Mouse (Mus musculus): ENCODE results near the gene Pik3r6. TPM values are rescaled to one million over a fixed set of nuclear protein-coding genes. Genes with fewer than 3 reads are reported as not detected.
A peak's percentile ranks its signal among the peaks of the same experiment; 100 is the strongest.

Gene Pik3r6
- polyA plus RNA-seq, 1 experiment from 2014 or later = 2.0 TPM

- Histone ChIP-seq H3K27me3 (peaks cover 6% of the 10 kb centered on the region; the same call in 1 of the 2 replicates), H3K4me1 (peaks cover 12% of the 10 kb centered on the region), H3K4me2 (replicated peaks) (no peak overlapping the region), H3K4me3 (no peak overlapping the region), H3K9ac (no peak overlapping the region), H3K27ac (no peak overlapping the region), H3K36me3 (no peaks in the 10 kb centered on the region), H3K9me3 (no peaks in the 10 kb centered on the region)
- no peak for ATAC-seq (ENCODE audit: low FRiP score, low read depth)
- 11% methylated on average over 8 of the region's 8 CpGs for WGBS
Observed at GRCm38 (mm10) chr11:68544554-68544953, 41.7 kb downstream of the Pik3r6 start.

GRCm38 (mm10) chr11:68545172-68545571 is 42.4 kb downstream of the Pik3r6 start:
- WGBS = 52% methylated on average over 7 of the region's 7 CpGs
- no peak overlapping the region for H3K27ac ChIP-seq
- no peak overlapping the region for H3K9ac ChIP-seq
- no peak overlapping the region for H3K4me2 ChIP-seq (replicated peaks)
- no peaks in the 10 kb centered on the region for H3K36me3 ChIP-seq
- H3K4me3 ChIP-seq = no peak overlapping the region
- H3K27me3 ChIP-seq = peaks cover 6% of the 10 kb centered on the region; the same call in 1 of the 2 replicates
- no peak for ATAC-seq (ENCODE audit: low FRiP score, low read depth)
- peaks cover 12% of the 10 kb centered on the region for H3K4me1 ChIP-seq
- no peaks in the 10 kb centered on the region for H3K9me3 ChIP-seq

GRCm38 (mm10) chr11:68545682-68546222 is 42.9 kb downstream of the Pik3r6 start:
- no peak overlapping the region for H3K27ac ChIP-seq
- no peak overlapping the region for H3K4me2 ChIP-seq (replicated peaks)
- no peaks in the 10 kb centered on the region for H3K9me3 ChIP-seq
- no peaks in the 10 kb centered on the region for H3K36me3 ChIP-seq
- ATAC-seq (ENCODE audit: low FRiP score, low read depth) = no peak
- H3K27me3 ChIP-seq = peaks cover 6% of the 10 kb centered on the region; the same call in 1 of the 2 replicates
- no peak overlapping the region for H3K4me3 ChIP-seq
- H3K4me1 ChIP-seq = peaks cover 12% of the 10 kb centered on the region
- WGBS = 70% methylated on average over 8 of the region's 8 CpGs
- H3K9ac ChIP-seq = no peak overlapping the region

- Histone ChIP-seq H3K27ac (no peak overlapping the region), H3K4me2 (replicated peaks) (no peak overlapping the region), H3K4me1 (peaks cover 12% of the 10 kb centered on the region), H3K27me3 (peaks cover 6% of the 10 kb centered on the region; the same call in 1 of the 2 replicates), H3K36me3 (no peaks in the 10 kb centered on the region), H3K4me3 (no peak overlapping the region), H3K9me3 (no peaks in the 10 kb centered on the region), H3K9ac (no peak overlapping the region)
- no peak for ATAC-seq (ENCODE audit: low FRiP score, low read depth)
- WGBS = 46% methylated on average over 2 of the region's 2 CpGs
Observed at GRCm38 (mm10) chr11:68547484-68547883, 44.7 kb downstream of the Pik3r6 start.

GRCm38 (mm10) chr11:68549597-68549996 is 46.8 kb downstream of the Pik3r6 start:
- ATAC-seq (ENCODE audit: low FRiP score, low read depth) = no peak
- Histone ChIP-seq H3K9ac (no peak overlapping the region), H3K36me3 (no peaks in the 10 kb centered on the region), H3K4me3 (no peak overlapping the region), H3K4me1 (peaks cover 10% of the 10 kb centered on the region), H3K27me3 (no peaks in the 10 kb centered on the region; the same call in 1 of the 2 replicates), H3K27ac (no peak overlapping the region), H3K9me3 (no peaks in the 10 kb centered on the region), H3K4me2 (replicated peaks) (no peak overlapping the region)
- 56% methylated on average over 3 of the region's 3 CpGs for WGBS

- WGBS = 56% methylated on average over 4 of the region's 4 CpGs
- peaks cover under 1% of the 10 kb centered on the region for H3K27me3 ChIP-seq
- ATAC-seq (ENCODE audit: low FRiP score, low read depth) = no peak
Observed at GRCm38 (mm10) chr11:68550358-68550757, 47.5 kb downstream of the Pik3r6 start.

GRCm38 (mm10) chr11:68553981-68554471 is 51.2 kb downstream of the Pik3r6 start:
- Histone ChIP-seq H3K4me1 (peaks cover 7% of the 10 kb centered on the region), H3K4me2 (replicated peaks) (no peak overlapping the region)
- 45% methylated on average over 8 of the region's 8 CpGs for WGBS

More at GRCm38 (mm10) chr11:68550358-68550757, 47.5 kb downstream of the Pik3r6 start:
- Histone ChIP-seq H3K9me3 (no peaks in the 10 kb centered on the region), H3K9ac (no peak overlapping the region), H3K4me3 (no peak overlapping the region), H3K4me2 (replicated peaks) (no peak overlapping the region), H3K4me1 (peaks cover 8% of the 10 kb centered on the region), H3K27ac (no peak overlapping the region), H3K36me3 (no peaks in the 10 kb centered on the region)

GRCm38 (mm10) chr11:68555918-68556584 is 53.2 kb downstream of the Pik3r6 start, which contains the start of gene Mfsd6l:
Gene Mfsd6l, plus strand, starts transcription at chr11:68556186.
- WGBS = 7% methylated on average over 37 of the region's 37 CpGs
- no peak for ATAC-seq (ENCODE audit: low FRiP score, low read depth)

More at GRCm38 (mm10) chr11:68553981-68554471, 51.2 kb downstream of the Pik3r6 start:
- no peak overlapping the region for H3K4me3 ChIP-seq
- no peaks in the 10 kb centered on the region for H3K9me3 ChIP-seq
- no peak for ATAC-seq (ENCODE audit: low FRiP score, low read depth)
- no peak overlapping the region for H3K9ac ChIP-seq
- no peak overlapping the region for H3K27ac ChIP-seq
- peaks cover 25% of the 10 kb centered on the region for H3K27me3 ChIP-seq
- H3K36me3 ChIP-seq = no peaks in the 10 kb centered on the region

GRCm38 (mm10) chr11:68559546-68559945 is 56.7 kb downstream of the Pik3r6 start:
- ATAC-seq (ENCODE audit: low FRiP score, low read depth) = no peak
- Histone ChIP-seq H3K9ac (no peak overlapping the region), H3K4me1 (peaks cover 7% of the 10 kb centered on the region), H3K27me3 (peaks cover 31% of the 10 kb centered on the region), H3K4me2 (replicated peaks) (no peak overlapping the region), H3K4me3 (no peak overlapping the region), H3K36me3 (no peaks in the 10 kb centered on the region), H3K9me3 (no peaks in the 10 kb centered on the region), H3K27ac (no peak overlapping the region)
- WGBS = 47% methylated on average over 1 of the region's 1 CpGs

More at GRCm38 (mm10) chr11:68555918-68556584, 53.2 kb downstream of the Pik3r6 start, which contains the start of gene Mfsd6l:
- peaks cover 7% of the 10 kb centered on the region for H3K4me1 ChIP-seq
- peaks cover 27% of the 10 kb centered on the region for H3K27me3 ChIP-seq
- H3K9me3 ChIP-seq = no peaks in the 10 kb centered on the region
- H3K36me3 ChIP-seq = no peaks in the 10 kb centered on the region
- H3K27ac ChIP-seq = no peak within 1 kb of the TSS
- peak within 1 kb of the TSS; percentile 19 for H3K4me3 ChIP-seq
- H3K4me2 ChIP-seq (replicated peaks) = peak within 1 kb of the TSS; percentile 48
- H3K9ac ChIP-seq = no peak within 1 kb of the TSS

- H3K4me3 ChIP-seq = no peak overlapping the region
- no peaks in the 10 kb centered on the region for H3K9me3 ChIP-seq
- no peak overlapping the region for H3K9ac ChIP-seq
- no peaks in the 10 kb centered on the region for H3K36me3 ChIP-seq
- no peak overlapping the region for H3K4me2 ChIP-seq (replicated peaks)
- ATAC-seq (ENCODE audit: low FRiP score, low read depth) = no peak
- peaks cover 14% of the 10 kb centered on the region for H3K27me3 ChIP-seq
- peaks cover 6% of the 10 kb centered on the region for H3K4me1 ChIP-seq
- H3K27ac ChIP-seq = no peak overlapping the region
- WGBS = 77% methylated on average over 11 of the region's 11 CpGs
Observed at GRCm38 (mm10) chr11:68561957-68562950, 59.4 kb downstream of the Pik3r6 start.

- WGBS = 74% methylated on average over 13 of the region's 13 CpGs
- no peak overlapping the region for H3K4me3 ChIP-seq
- no peak for ATAC-seq (ENCODE audit: low FRiP score, low read depth)
- H3K9ac ChIP-seq = no peak overlapping the region
- H3K4me1 ChIP-seq = peaks cover 6% of the 10 kb centered on the region
- H3K36me3 ChIP-seq = no peaks in the 10 kb centered on the region
- no peak overlapping the region for H3K27ac ChIP-seq
- H3K4me2 ChIP-seq (replicated peaks) = no peak overlapping the region
- peaks cover 13% of the 10 kb centered on the region; the same call in 1 of the 2 replicates for H3K27me3 ChIP-seq
- H3K9me3 ChIP-seq = no peaks in the 10 kb centered on the region
Observed at GRCm38 (mm10) chr11:68564356-68565031, 61.7 kb downstream of the Pik3r6 start.

Measured in limb, embryonic 13.5 days (tissue).